8 mouse cellular contexts compared by ENCODE assay signal in the genomic region with DNA sequence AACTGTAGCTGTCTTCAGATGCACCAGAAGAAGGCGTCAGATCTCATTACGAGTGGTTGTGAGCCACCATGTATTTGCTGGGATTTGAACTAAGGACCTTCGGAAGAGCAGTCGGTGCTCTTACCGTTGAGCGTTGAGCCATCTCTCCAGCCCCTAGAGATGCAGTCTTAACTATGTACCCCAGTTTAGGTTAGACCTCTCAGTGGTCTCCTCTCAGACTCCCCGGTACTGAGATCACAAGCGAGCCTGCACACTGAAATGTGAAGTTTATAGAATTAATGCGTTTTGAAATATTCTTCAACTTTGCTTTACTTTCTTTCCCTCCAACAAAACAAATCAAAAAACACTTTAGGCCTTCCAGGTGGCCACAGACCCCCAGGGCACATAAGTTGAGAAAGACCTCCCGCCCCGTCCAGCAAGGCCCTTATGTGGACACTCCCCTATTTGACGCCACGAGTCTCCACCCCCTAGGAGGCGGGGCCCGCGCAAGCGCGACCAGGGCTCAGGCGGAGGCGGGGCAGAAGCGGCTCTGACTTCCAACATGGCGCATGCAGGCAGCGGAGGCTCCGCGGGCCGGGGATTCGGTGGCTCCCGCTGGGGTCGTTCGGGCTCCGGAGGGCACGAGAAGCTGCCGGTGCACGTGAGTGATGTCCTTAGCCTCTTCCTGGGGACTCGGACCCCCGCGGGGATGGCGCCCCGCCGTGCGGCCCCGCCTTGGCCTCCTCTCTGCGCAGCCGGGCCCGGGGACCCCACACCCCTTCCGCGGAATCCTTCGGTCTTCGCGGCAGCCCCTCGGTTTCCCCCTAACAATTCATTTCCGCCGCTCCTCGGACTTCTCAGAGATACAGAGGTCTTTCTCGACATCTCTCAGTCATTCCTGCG. TPM values are rescaled to one million over a fixed set of nuclear protein-coding genes. Genes with fewer than 3 reads are reported as not detected.
DNase-seq lines count a peak whose midpoint lies in the region; ATAC-seq and TF ChIP-seq lines count a peak whose summit lies in the region.

A gene (plus strand): TSS at position 517 of the 882 bp plus-strand sequence.

- no peaks in the 10 kb centered on the region; the same call in 1 of the 2 replicates for H3K9me3 ChIP-seq in kidney, embryonic 14.5 days (ENCODE audit: control insufficient read depth, low read length)
- no peaks in the 10 kb centered on the region for H3K9me3 ChIP-seq in limb, embryonic 15.5 days

- ATAC-seq in kidney, embryonic 14.5 days (ENCODE audit: low FRiP score, low TSS enrichment), result peak; percentile 99
- peak; percentile 96 for ATAC-seq in limb, embryonic 15.5 days (ENCODE audit: insufficient number of reproducible peaks, low FRiP score, low TSS enrichment, low read depth)

- 13% methylated on average over 55 of the region's 56 CpGs for WGBS in kidney, embryonic 14.5 days
- 14% methylated on average over 53 of the region's 56 CpGs for WGBS in limb, embryonic 15.5 days

- no peak within 1 kb of the TSS for H3K27ac ChIP-seq in bone marrow macrophage, adult 2 months (ENCODE audit: insufficient read depth, low read depth, low read length)
- H3K27ac ChIP-seq in embryonic fibroblast, embryonic 13.5 days (ENCODE audit: insufficient read depth, low read length), result no peak within 1 kb of the TSS
- peak within 1 kb of the TSS; percentile 37; the same call in 1 of the 2 replicates for H3K27ac ChIP-seq in kidney, embryonic 14.5 days (ENCODE audit: low read depth, low read length)
- no peak within 1 kb of the TSS for H3K27ac ChIP-seq in limb, embryonic 15.5 days

- TF ChIP-seq CTCF in bone marrow macrophage, adult 2 months (IDR thresholded peaks at IDR 0.05; ENCODE audit: low read depth, low read length), result no peak
- no peak for TF ChIP-seq CTCF in embryonic fibroblast, embryonic 13.5 days (IDR thresholded peaks at IDR 0.05; ENCODE audit: borderline replicate concordance, insufficient read depth, low read length)

- peak within 1 kb of the TSS; percentile 91 for H3K4me2 ChIP-seq in kidney, embryonic 14.5 days (replicated peaks; ENCODE audit: low read depth, low read length)
- H3K4me2 ChIP-seq in limb, embryonic 15.5 days, result peak within 1 kb of the TSS; percentile 75

- DNase-seq in 416B (ENCODE audit: low read depth), result peak; percentile 89
- peak; percentile 93 to 95 for DNase-seq in heart, adult 9 months (ENCODE audit: low spot score in 2 of 2)
- peak; percentile 90 to 94 for DNase-seq in monocyte, adult 2 months (ENCODE audit: low read depth in 1 of 2, low spot score in 2 of 2)
- peak; percentile 93 to 94 for DNase-seq in spleen, postnatal 36 days (ENCODE audit: low spot score in 2 of 2)

- peak within 1 kb of the TSS; percentile 85 for H3K4me3 ChIP-seq in bone marrow macrophage, adult 2 months (ENCODE audit: insufficient read depth, low read length)
- peak within 1 kb of the TSS; percentile 64 for H3K4me3 ChIP-seq in embryonic fibroblast, embryonic 13.5 days (ENCODE audit: insufficient read depth, low read length)
- H3K4me3 ChIP-seq in kidney, embryonic 14.5 days (ENCODE audit: low read length), result peak within 1 kb of the TSS; percentile 96
- peak within 1 kb of the TSS; percentile 76 for H3K4me3 ChIP-seq in limb, embryonic 15.5 days

- H3K36me3 ChIP-seq in kidney, embryonic 14.5 days (ENCODE audit: control insufficient read depth, insufficient read depth, low read length), result peaks cover 32% of the 10 kb centered on the region
- peaks cover 33% of the 10 kb centered on the region for H3K36me3 ChIP-seq in limb, embryonic 15.5 days

- no peaks in the 10 kb centered on the region for H3K27me3 ChIP-seq in kidney, embryonic 14.5 days (ENCODE audit: control insufficient read depth, insufficient read depth, low read length)
- no peaks in the 10 kb centered on the region for H3K27me3 ChIP-seq in limb, embryonic 15.5 days

- peak; percentile 79; the same call in 1 of the 2 replicates for TF ChIP-seq POLR2A in bone marrow macrophage, adult 2 months (IDR thresholded peaks at IDR 0.05; ENCODE audit: borderline replicate concordance, low read depth, low read length)
- TF ChIP-seq POLR2A in embryonic fibroblast, embryonic 13.5 days (IDR thresholded peaks at IDR 0.05; ENCODE audit: low read depth, low read length), result peak; percentile 95

- H3K9ac ChIP-seq in kidney, embryonic 14.5 days (ENCODE audit: low read depth, low read length), result peak within 1 kb of the TSS; percentile 93
- H3K9ac ChIP-seq in limb, embryonic 15.5 days, result peak within 1 kb of the TSS; percentile 82

- peaks cover 6% of the 10 kb centered on the region for H3K4me1 ChIP-seq in bone marrow macrophage, adult 2 months (ENCODE audit: control insufficient read depth, insufficient read depth, low read length)
- H3K4me1 ChIP-seq in embryonic fibroblast, embryonic 13.5 days (ENCODE audit: control insufficient read depth, insufficient read depth, low read length), result peaks cover 2% of the 10 kb centered on the region; the same call in 1 of the 2 replicates
- peaks cover 6% of the 10 kb centered on the region; the same call in 1 of the 2 replicates for H3K4me1 ChIP-seq in kidney, embryonic 14.5 days (ENCODE audit: control insufficient read depth, insufficient read depth, low read length)
- peaks cover 7% of the 10 kb centered on the region for H3K4me1 ChIP-seq in limb, embryonic 15.5 days

RNA-seq across cellular contexts. Expression of the gene that starts here (rescaled TPM):
- 117 and 124 TPM in 2 replicates for polyA plus RNA-seq in bone marrow macrophage, adult 2 months (2012; ENCODE audit: insufficient read depth, insufficient read length, missing spikeins)
- polyA plus RNA-seq in embryonic fibroblast, embryonic 13.5 days (2011; ENCODE audit: insufficient read length, low read depth, missing spikeins), result 95.0 and 97.8 TPM in 2 replicates
- 165 and 182 TPM in 2 replicates for polyA plus RNA-seq in kidney, embryonic 14.5 days (2014; fragmentation: Nextera tagmentation; extraction: Ambion mirVana)
- polyA plus RNA-seq in limb, embryonic 15.5 days (2015; fragmentation: Nextera tagmentation; extraction: Ambion mirVana), result 153 and 167 TPM in 2 replicates
